In genomic region chr7:96813497-96814400, GRCm38 (mm10) we compare ENCODE assay signal across 9 mouse cellular contexts.
DNase-seq lines count a peak whose midpoint lies in the region; ATAC-seq lines count a peak whose summit lies in the region.
"Had no signal": no experiment of that assay in that cellular context is flagged by ENCODE, and none has a peak within 500 bp of the region (broad histone marks: within the 10 kb centered on the region; RNA-seq: fewer than 3 reads in every experiment).

No protein-coding gene starts in this region.

- peak overlapping the region; percentile 68 for H3K27ac ChIP-seq in heart, embryonic 16.5 days (ENCODE audit: low read length)
- H3K27ac ChIP-seq in limb, embryonic 12.5 days = peak overlapping the region; percentile 78

- H3K4me3 ChIP-seq in heart, embryonic 16.5 days (ENCODE audit: low read length) = no peak overlapping the region
- no peak overlapping the region for H3K4me3 ChIP-seq in limb, embryonic 12.5 days (replicated peaks)

- no peaks in the 10 kb centered on the region for H3K27me3 ChIP-seq in heart, embryonic 16.5 days (ENCODE audit: control insufficient read depth, insufficient read depth, low read length)
- no peaks in the 10 kb centered on the region; the same call in 1 of the 2 replicates for H3K27me3 ChIP-seq in limb, embryonic 12.5 days

- no peaks in the 10 kb centered on the region for H3K36me3 ChIP-seq in heart, embryonic 16.5 days (ENCODE audit: control insufficient read depth, insufficient read depth)
- H3K36me3 ChIP-seq in limb, embryonic 12.5 days = peaks cover 15% of the 10 kb centered on the region; the same call in 1 of the 2 replicates

- H3K9ac ChIP-seq in heart, embryonic 16.5 days (ENCODE audit: low read length) = no peak overlapping the region
- no peak overlapping the region for H3K9ac ChIP-seq in limb, embryonic 12.5 days (replicated peaks)

- no peaks in the 10 kb centered on the region for H3K9me3 ChIP-seq in heart, embryonic 16.5 days (replicated peaks; ENCODE audit: control insufficient read depth, low read length)
- no peaks in the 10 kb centered on the region for H3K9me3 ChIP-seq in limb, embryonic 12.5 days

- 51% methylated on average over 9 of the region's 9 CpGs for WGBS in heart, embryonic 16.5 days
- 49% methylated on average over 9 of the region's 9 CpGs for WGBS in limb, embryonic 12.5 days

- peak; percentile 73; the same call in 1 of the 2 replicates for ATAC-seq in heart, embryonic 16.5 days (replicated peaks; ENCODE audit: extremely low read depth, insufficient read depth, low FRiP score)
- peak; percentile 44; the same call in 1 of the 2 replicates for ATAC-seq in limb, embryonic 12.5 days (ENCODE audit: insufficient number of reproducible peaks, insufficient read depth, low FRiP score, low TSS enrichment, low read depth)
- no peak for ATAC-seq in monocyte, adult 5-6 weeks (replicated peaks; ENCODE audit: insufficient number of reproducible peaks, low FRiP score, low TSS enrichment, poor library complexity, severe bottlenecking)

- H3K4me2 ChIP-seq in heart, embryonic 16.5 days (ENCODE audit: low read depth, low read length) = no peak overlapping the region
- no peak overlapping the region for H3K4me2 ChIP-seq in limb, embryonic 12.5 days

- peaks cover 3% of the 10 kb centered on the region; the same call in 1 of the 2 replicates for H3K4me1 ChIP-seq in heart, embryonic 16.5 days (ENCODE audit: control insufficient read depth, insufficient read depth, low read length)
- H3K4me1 ChIP-seq in limb, embryonic 12.5 days (replicated peaks) = peaks cover 52% of the 10 kb centered on the region

- DNase-seq in urinary bladder, postnatal 14 days (ENCODE audit: low spot score) = peak; percentile 38
- no peak for DNase-seq in urinary bladder, postnatal 10 days (ENCODE audit: low spot score)
- DNase-seq in testis, postnatal 14 days (ENCODE audit: low spot score) = peak; percentile 62
- no peak for DNase-seq in layer of hippocampus, adult 18-20 months (ENCODE audit: low spot score in 2 of 2)
- DNase-seq in thymus, postnatal 36 days = no peak
- DNase-seq: right cerebral cortex, postnatal 25 days had no signal

Comparison
In these comparisons a context has a peak if more than half of its experiments do, and no peak if none do; other contexts are left out.
1. DNase-seq: peak in urinary bladder, postnatal 14 days (single experiment) and testis, postnatal 14 days (single experiment); none in urinary bladder, postnatal 10 days (single experiment), layer of hippocampus, adult 18-20 months (0 of 2) and thymus, postnatal 36 days (0 of 2).